Mouse (Mus musculus) left cerebral cortex, postnatal 25 days (tissue): ENCODE measurements at regions not wholly inside any gene's neighbourhood (a gene's known extent, or its start where the extent isn't known, plus 50 kb on each side); places are given as distances from the start of the nearest gene placed in this dataset.

Source experiments
- microRNA-seq, 2 experiments: library from miRNA; unstranded; fragments of <30 nt; microRNA quantifications; one replicate each; pipeline ENCODE4 v1.2.0; 2022

Small RNA genes lying in the stretch of these regions (microRNA-seq; reads per million reads assigned to microRNA genes)
- gene Gm27847 = 0 reads per million in 2 experiments
